Mouse (Mus musculus): ENCODE results near the gene Ezr.

DNA sequence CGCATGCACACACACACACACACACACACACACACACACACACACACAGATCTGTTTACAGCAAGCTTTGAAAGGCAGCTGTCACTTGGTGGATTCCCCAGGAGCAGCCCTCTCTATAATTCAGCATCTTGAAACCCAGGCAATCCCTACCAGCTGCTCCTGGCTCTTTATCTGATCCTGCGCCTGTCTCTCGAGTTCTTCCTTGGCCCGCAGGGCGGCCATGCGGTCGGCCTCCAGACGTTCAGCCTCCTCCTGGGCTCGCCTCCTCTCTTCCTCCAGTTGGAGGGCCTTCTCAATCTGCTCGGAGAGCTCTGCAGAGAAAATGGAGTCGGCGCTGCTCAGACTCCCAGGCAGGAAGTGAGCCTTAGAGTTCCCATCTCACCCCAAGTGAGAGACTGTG lies 41.3 kb downstream of the Ezr start:
- TF ChIP-seq USF1 (IDR thresholded peaks at IDR 0.05; ENCODE audit: low read depth) (no peak), E2F4 (IDR thresholded peaks at IDR 0.05; ENCODE audit: insufficient read depth) (no peak), POLR2A (IDR thresholded peaks at IDR 0.05; ENCODE audit: insufficient read length, low read depth) (no peak), CEBPB (IDR thresholded peaks at IDR 0.05; ENCODE audit: insufficient read depth, poor library complexity, severe bottlenecking) (no peak), TCF12 (IDR thresholded peaks at IDR 0.05; ENCODE audit: insufficient read depth, poor library complexity, severe bottlenecking) (no peak), REST (IDR thresholded peaks at IDR 0.05; ENCODE audit: insufficient read depth, insufficient read length) (no peak), MYOG (IDR thresholded peaks at IDR 0.05; ENCODE audit: control insufficient read depth in 1 of 3, insufficient read depth in 1 of 3, insufficient read length in 2 of 3, low read depth in 2 of 3) (no peak), POLR2AphosphoS2 (IDR thresholded peaks at IDR 0.05; ENCODE audit: insufficient read length, low read depth) (no peak)
